In the genomic region with DNA sequence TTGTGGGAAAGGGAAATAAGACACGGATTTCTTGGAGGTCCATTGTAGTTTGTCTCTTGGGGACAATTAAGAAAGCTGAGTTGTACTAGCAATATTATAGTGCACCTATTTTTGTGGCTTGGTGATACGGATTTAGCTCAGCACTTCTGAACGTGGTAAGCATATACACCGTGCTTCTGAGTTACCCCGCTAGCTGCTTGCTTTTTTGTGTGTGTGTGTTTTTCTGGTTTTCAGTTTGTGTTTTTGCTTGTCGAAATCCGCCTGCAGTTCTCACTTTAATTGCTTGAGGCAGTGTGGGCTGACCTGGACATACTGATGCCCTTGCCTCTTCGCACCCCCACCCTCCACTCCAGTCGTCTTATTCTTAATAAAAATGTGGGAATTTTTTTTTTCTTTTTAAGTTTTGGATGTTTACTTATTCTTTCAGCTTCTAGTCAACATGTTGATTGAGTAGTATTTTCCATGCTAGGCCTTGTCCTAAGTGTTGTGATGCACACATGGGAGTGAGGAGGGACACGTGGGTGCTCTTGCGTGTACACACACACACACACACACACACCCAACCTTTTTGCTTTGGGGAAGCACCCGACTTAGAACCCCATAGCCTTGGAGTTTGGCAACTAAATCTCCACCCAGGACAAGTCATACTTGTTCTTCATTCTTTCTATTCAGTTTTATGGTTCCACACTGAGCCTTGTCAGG, we compare ENCODE assay signal across 7 mouse cellular contexts. TPM values are rescaled to one million over a fixed set of nuclear protein-coding genes. Genes with fewer than 3 reads are reported as not detected.
A peak's percentile ranks its signal among the peaks of the same experiment; 100 is the strongest.
DNase-seq lines count a peak whose midpoint lies in the region; ATAC-seq lines count a peak whose summit lies in the region.

No protein-coding gene starts in this region.

- no peaks in the 10 kb centered on the region for H3K27me3 ChIP-seq in embryonic facial prominence, embryonic 12.5 days
- no peaks in the 10 kb centered on the region for H3K27me3 ChIP-seq in midbrain, embryonic 16.5 days (ENCODE audit: control insufficient read depth, insufficient read depth, low read depth, low read length)

- peak overlapping the region; percentile 76 for H3K9ac ChIP-seq in embryonic facial prominence, embryonic 12.5 days
- H3K9ac ChIP-seq in midbrain, embryonic 16.5 days (ENCODE audit: low read depth, low read length), result peak overlapping the region; percentile 95

- no peak for ATAC-seq in embryonic facial prominence, embryonic 12.5 days (ENCODE audit: insufficient number of reproducible peaks, insufficient read depth, low FRiP score, low TSS enrichment)
- ATAC-seq in midbrain, embryonic 16.5 days, result peak; percentile 30; the same call in 1 of the 2 replicates

- H3K9me3 ChIP-seq in embryonic facial prominence, embryonic 12.5 days, result no peaks in the 10 kb centered on the region
- no peaks in the 10 kb centered on the region for H3K9me3 ChIP-seq in midbrain, embryonic 16.5 days (replicated peaks; ENCODE audit: control insufficient read depth, low read length, poor library complexity, severe bottlenecking)

- peak overlapping the region; percentile 76 for H3K4me3 ChIP-seq in embryonic facial prominence, embryonic 12.5 days
- peak overlapping the region; percentile 92 for H3K4me3 ChIP-seq in midbrain, embryonic 16.5 days (ENCODE audit: low read depth, low read length)

- H3K27ac ChIP-seq in embryonic facial prominence, embryonic 12.5 days, result no peak overlapping the region
- peak overlapping the region; percentile 84 for H3K27ac ChIP-seq in midbrain, embryonic 16.5 days (ENCODE audit: low read length)

- DNase-seq in 3134 (ENCODE audit: extremely low read depth, insufficient read length, low spot score), result peak; percentile 38
- DNase-seq in 3T3-L1 (ENCODE audit: low read depth, low spot score), result peak; percentile 64
- peak; percentile 31 for DNase-seq in kidney, postnatal 10 days
- DNase-seq in thymus, postnatal 10 days (ENCODE audit: low spot score in 2 of 2), result no peak
- no peak for DNase-seq in right cerebral cortex, postnatal 14 days

- H3K4me2 ChIP-seq in embryonic facial prominence, embryonic 12.5 days (replicated peaks), result peak overlapping the region; percentile 79
- H3K4me2 ChIP-seq in midbrain, embryonic 16.5 days (ENCODE audit: low read length), result peak overlapping the region; percentile 75

- 23% methylated on average over 12 of the region's 12 CpGs for WGBS in embryonic facial prominence, embryonic 12.5 days
- 15% methylated on average over 12 of the region's 12 CpGs for WGBS in midbrain, embryonic 16.5 days

- H3K4me1 ChIP-seq in embryonic facial prominence, embryonic 12.5 days, result peaks cover 9% of the 10 kb centered on the region
- peaks cover 20% of the 10 kb centered on the region for H3K4me1 ChIP-seq in midbrain, embryonic 16.5 days (ENCODE audit: control insufficient read depth, insufficient read depth, low read length)

- H3K36me3 ChIP-seq in embryonic facial prominence, embryonic 12.5 days, result peaks cover 17% of the 10 kb centered on the region; the same call in 1 of the 2 replicates
- peaks cover 7% of the 10 kb centered on the region for H3K36me3 ChIP-seq in midbrain, embryonic 16.5 days (ENCODE audit: control insufficient read depth, insufficient read depth, low read length)

RNA-seq across cellular contexts. Expression of gene Sccpdh, which starts 1.0 kb away (rescaled TPM):
- 78.2 and 78.4 TPM in 2 replicates for polyA plus RNA-seq in embryonic facial prominence, embryonic 12.5 days (2016; fragmentation: Nextera tagmentation; extraction: Ambion mirVana)
- polyA plus RNA-seq in midbrain, embryonic 16.5 days (2015; fragmentation: Nextera tagmentation; extraction: Ambion mirVana), result 172 and 179 TPM in 2 replicates

Comparison
In these comparisons a context has a peak if more than half of its experiments do, and no peak if none do; other contexts are left out.
1. DNase-seq: peak in 3134 (single experiment), 3T3-L1 (single experiment) and kidney, postnatal 10 days (single experiment); none in thymus, postnatal 10 days (0 of 2) and right cerebral cortex, postnatal 14 days (single experiment).